Mouse (Mus musculus) embryonic facial prominence, embryonic 11.5 days (tissue): ENCODE results near the gene Gpr26. TPM values are rescaled to one million over a fixed set of nuclear protein-coding genes. Genes with fewer than 3 reads are reported as not detected.

Experiments
- polyA plus RNA-seq: library from polyadenylated mRNA; unstranded; fragments of >200 nt; fragmentation: Nextera tagmentation; extraction: Ambion mirVana; gene quantifications from 2 replicates; pipeline ENCODE4 v1.2.1, GENCODE M21; 2014

Gpr26 gene
- polyA plus RNA-seq, 1 experiment from 2014 or later, result 0.06 TPM

Other genes starting within 250 kb of the Gpr26 start
- 5.1 and 5.4 TPM in 2 replicates for gene Cpxm2, start 188.3 kb downstream of the Gpr26 start, polyA plus RNA-seq